Mouse (Mus musculus) brain, embryonic 14.5 days (tissue): ENCODE data around the gene Ttc25.

Experiments used
- CTCF ChIP-seq: fragments of 200-500 bp; IDR thresholded peaks from 2 replicates; pipeline ENCODE4 v1.5.1; 2012; ENCODE audit warnings: inconsistent platforms, mild to moderate bottlenecking, moderate library complexity, borderline replicate concordance; ENCODE audit not compliant: insufficient read depth, insufficient read length; ENCODE audit errors: extremely low read depth
- POLR2A ChIP-seq: fragments of 200-500 bp; IDR thresholded peaks from 2 replicates; pipeline ENCODE4 v1.6.1; 2012; ENCODE audit warnings: mild to moderate bottlenecking, inconsistent platforms, borderline replicate concordance; ENCODE audit not compliant: poor library complexity, insufficient read depth, insufficient read length, severe bottlenecking; ENCODE audit errors: extremely low read depth

DNA sequence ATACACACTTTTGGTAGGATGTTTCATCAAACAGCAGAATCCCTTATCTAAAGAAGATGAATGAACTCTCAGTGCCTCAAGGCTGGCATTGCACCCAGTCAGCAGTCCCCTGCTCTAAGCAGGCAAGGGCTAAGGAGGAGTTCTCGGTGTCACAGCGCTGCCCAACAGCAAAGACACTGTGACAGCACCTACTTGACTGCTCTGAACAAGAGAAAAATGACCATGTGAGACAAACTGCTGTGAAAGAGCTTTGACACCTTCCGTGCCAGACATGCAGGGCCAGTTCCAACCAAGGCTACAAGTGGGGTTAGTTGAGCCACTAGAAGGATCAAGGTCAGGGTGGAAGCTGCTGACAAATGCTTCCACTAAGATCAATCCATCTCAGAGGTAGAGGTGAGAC lies 39.7 kb downstream of the Ttc25 start:
- TF ChIP-seq CTCF (no peak), POLR2A (no peak)
